Mouse (Mus musculus) kidney, embryonic 14.5 days (tissue): ENCODE data around the gene Tubgcp6. TPM values are rescaled to one million over a fixed set of nuclear protein-coding genes. Genes with fewer than 3 reads are reported as not detected.

Source experiments
- ATAC-seq: fragments of 200-750 bp; cut with Nextera tagmentation; 2 replicates; pipeline ENCODE4 v1.8.0; 2017; ENCODE audit warnings: moderate number of reproducible peaks, mild to moderate bottlenecking, moderate TSS enrichment, moderate library complexity; ENCODE audit not compliant: low FRiP score, low TSS enrichment
- H3K27ac ChIP-seq: fragments of 300-500 bp; sonication (generic); 2 replicates; pipeline ENCODE4 v1.5.1; 2014; ENCODE audit warnings: low read depth, mild to moderate bottlenecking, low read length, moderate library complexity, mixed read lengths
- H3K27me3 ChIP-seq: fragments of 300-500 bp; sonication (generic); 2 replicates; pipeline ENCODE4 v1.6.1; 2014; ENCODE audit warnings: mild to moderate bottlenecking, low read length; ENCODE audit not compliant: control insufficient read depth, insufficient read depth
- H3K36me3 ChIP-seq: fragments of 300-500 bp; sonication (generic); 2 replicates; pipeline ENCODE4 v1.6.1; 2014; ENCODE audit warnings: low read length, mixed read lengths; ENCODE audit not compliant: control insufficient read depth, insufficient read depth
- H3K4me1 ChIP-seq: fragments of 300-500 bp; sonication (generic); 2 replicates; pipeline ENCODE4 v1.6.1; 2014; ENCODE audit warnings: low read length, mixed read lengths; ENCODE audit not compliant: control insufficient read depth, insufficient read depth
- H3K4me2 ChIP-seq: fragments of 300-500 bp; sonication (generic); replicated peaks from 2 replicates; pipeline ENCODE4 v1.6.1; 2014; ENCODE audit warnings: low read depth, mild to moderate bottlenecking, low read length
- H3K4me3 ChIP-seq: fragments of 300-500 bp; sonication (generic); 2 replicates; pipeline ENCODE4 v1.5.1; 2014; ENCODE audit warnings: mild to moderate bottlenecking, low read length
- H3K9ac ChIP-seq: fragments of 300-500 bp; sonication (generic); 2 replicates; pipeline ENCODE4 v1.6.1; 2014; ENCODE audit warnings: low read depth, mild to moderate bottlenecking, low read length, moderate library complexity
- H3K9me3 ChIP-seq: fragments of 300-500 bp; sonication (generic); 2 replicates; pipeline ENCODE4 v1.6.1; 2016; ENCODE audit warnings: low read length; ENCODE audit not compliant: control insufficient read depth
- WGBS: fragments of 180-500 bp; shearing (Covaris S2); extraction: QIAGEN DNeasy Blood & Tissue Kit; methylation state at CpG from one replicate; pipeline ENCODE4 v1.1.7; 2014; 5-methylcytosine and 5-hydroxymethylcytosine counted together
- polyA plus RNA-seq: library from polyadenylated mRNA; unstranded; fragments of >200 nt; fragmentation: Nextera tagmentation; extraction: Ambion mirVana; gene quantifications from 2 replicates; pipeline ENCODE4 v1.2.1, GENCODE M21; 2014

Tubgcp6 gene
- polyA plus RNA-seq, 1 experiment from 2014 or later = 21.0 TPM

DNA sequence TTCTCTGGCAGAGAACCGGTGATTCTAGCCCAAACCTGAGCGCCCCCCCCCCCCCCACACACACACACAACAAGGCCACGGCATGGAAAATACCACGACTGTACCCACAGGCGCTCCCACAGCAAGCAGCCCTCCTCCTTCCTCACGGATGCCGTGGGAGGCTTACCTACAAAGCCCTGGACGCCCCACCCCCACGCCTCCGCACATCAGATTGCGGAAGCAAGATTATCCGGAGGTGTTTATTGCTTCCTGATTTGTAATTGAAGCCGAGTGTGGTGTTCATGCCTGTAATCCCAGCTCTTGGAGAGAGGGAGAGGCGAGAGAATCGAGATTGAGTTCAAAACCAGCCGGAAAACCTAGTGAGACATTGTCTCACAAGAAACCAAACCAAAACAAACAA lies 24.1 kb upstream of the Tubgcp6 start:
- Histone ChIP-seq H3K36me3 (no peaks in the 10 kb centered on the region), H3K4me1 (peaks cover 41% of the 10 kb centered on the region), H3K9ac (peak overlapping the region; percentile 35), H3K4me2 (peak overlapping the region; percentile 62), H3K9me3 (no peaks in the 10 kb centered on the region), H3K27ac (no peak overlapping the region), H3K27me3 (peaks cover 11% of the 10 kb centered on the region; the same call in 1 of the 2 replicates), H3K4me3 (peak overlapping the region; percentile 35)
- WGBS = 2% methylated on average over 16 of the region's 16 CpGs
- ATAC-seq = no peak

DNA sequence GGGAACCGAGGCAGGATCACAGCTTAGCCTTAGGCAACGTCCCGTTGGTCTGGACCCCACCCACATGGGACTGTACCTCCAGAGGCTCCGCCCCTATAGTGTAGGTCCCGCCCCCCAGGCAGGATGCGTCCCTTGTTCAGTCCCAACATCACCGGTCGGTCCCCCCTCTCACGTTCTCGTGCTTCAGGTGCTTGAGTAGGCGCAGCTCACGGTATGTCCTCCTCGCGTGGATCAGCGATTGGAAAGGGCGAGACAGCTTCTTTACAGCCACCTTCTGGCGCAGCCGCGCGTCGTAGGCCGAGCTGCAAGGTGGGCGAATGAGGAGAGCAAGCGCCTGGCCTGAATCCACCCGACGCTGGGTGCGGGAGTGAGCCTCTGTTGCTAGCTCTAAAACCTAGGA lies 23.6 kb upstream of the Tubgcp6 start:
- peak overlapping the region; percentile 62 for H3K4me2 ChIP-seq
- no peaks in the 10 kb centered on the region for H3K36me3 ChIP-seq
- 1% methylated on average over 27 of the region's 27 CpGs for WGBS
- peaks cover 46% of the 10 kb centered on the region for H3K4me1 ChIP-seq
- H3K4me3 ChIP-seq = peak overlapping the region; percentile 35
- H3K9me3 ChIP-seq = no peaks in the 10 kb centered on the region
- H3K27ac ChIP-seq = no peak overlapping the region
- H3K27me3 ChIP-seq = peaks cover 11% of the 10 kb centered on the region; the same call in 1 of the 2 replicates
- peak; percentile 50 for ATAC-seq
- peak overlapping the region; percentile 35 for H3K9ac ChIP-seq

DNA sequence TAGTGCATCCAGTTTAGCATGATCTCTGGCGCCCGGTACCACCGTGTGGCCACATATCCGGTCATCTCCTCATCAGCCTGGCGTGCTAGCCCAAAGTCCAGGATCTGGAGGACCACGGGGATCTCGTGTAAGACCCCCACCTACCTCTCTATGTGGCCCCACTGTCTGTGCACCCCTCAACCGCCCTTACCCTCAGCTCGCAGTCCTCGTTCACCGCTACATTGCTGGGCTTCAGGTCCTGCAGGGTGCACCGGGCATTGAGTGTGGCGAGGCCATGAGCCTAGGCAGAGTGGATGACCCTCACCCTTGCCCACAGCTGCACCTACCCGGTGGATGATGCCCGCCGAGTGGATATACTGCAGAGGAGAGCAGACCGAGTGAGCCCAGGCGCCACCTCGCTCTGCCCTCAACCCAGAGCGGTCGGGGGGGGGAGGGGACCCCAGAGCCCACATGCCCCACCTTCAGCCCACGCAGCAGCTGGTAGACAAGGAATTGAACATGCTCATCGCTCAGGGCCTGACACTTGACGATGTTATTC lies 23.0 kb upstream of the Tubgcp6 start:
- 74% methylated on average over 24 of the region's 24 CpGs for WGBS
- H3K4me3 ChIP-seq = peak overlapping the region; percentile 35; the same call in 1 of the 2 replicates
- H3K36me3 ChIP-seq = no peaks in the 10 kb centered on the region
- no peak overlapping the region for H3K9ac ChIP-seq
- H3K27me3 ChIP-seq = peaks cover 12% of the 10 kb centered on the region; the same call in 1 of the 2 replicates
- no peak overlapping the region for H3K27ac ChIP-seq
- no peak for ATAC-seq
- H3K4me1 ChIP-seq = peaks cover 52% of the 10 kb centered on the region
- peak overlapping the region; percentile 62 for H3K4me2 ChIP-seq
- no peaks in the 10 kb centered on the region for H3K9me3 ChIP-seq

DNA sequence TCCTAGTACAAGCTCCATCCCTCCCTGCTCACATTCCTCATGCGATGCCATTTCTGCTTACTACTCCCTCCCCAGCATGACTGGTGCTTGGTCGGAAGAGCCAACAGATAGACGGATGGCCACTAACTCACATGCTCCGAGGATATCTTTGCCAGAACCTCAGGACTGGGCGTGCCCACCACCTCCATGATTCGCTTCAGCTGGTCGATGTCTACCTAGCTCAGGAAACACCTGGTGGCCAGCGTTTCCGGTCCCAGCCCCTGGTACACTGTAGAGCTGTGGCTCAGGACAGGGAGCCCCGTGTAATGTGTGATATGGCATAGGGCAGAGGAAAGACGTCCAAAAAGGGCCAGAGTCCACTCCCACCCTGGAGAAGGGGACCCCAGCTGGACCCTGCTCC lies 22.1 kb upstream of the Tubgcp6 start:
- Histone ChIP-seq H3K9me3 (no peaks in the 10 kb centered on the region), H3K4me1 (peaks cover 54% of the 10 kb centered on the region), H3K27ac (no peak overlapping the region), H3K4me2 (no peak overlapping the region), H3K4me3 (no peak overlapping the region), H3K27me3 (peaks cover 18% of the 10 kb centered on the region), H3K36me3 (no peaks in the 10 kb centered on the region), H3K9ac (no peak overlapping the region)
- ATAC-seq = no peak
- 88% methylated on average over 11 of the region's 11 CpGs for WGBS

DNA sequence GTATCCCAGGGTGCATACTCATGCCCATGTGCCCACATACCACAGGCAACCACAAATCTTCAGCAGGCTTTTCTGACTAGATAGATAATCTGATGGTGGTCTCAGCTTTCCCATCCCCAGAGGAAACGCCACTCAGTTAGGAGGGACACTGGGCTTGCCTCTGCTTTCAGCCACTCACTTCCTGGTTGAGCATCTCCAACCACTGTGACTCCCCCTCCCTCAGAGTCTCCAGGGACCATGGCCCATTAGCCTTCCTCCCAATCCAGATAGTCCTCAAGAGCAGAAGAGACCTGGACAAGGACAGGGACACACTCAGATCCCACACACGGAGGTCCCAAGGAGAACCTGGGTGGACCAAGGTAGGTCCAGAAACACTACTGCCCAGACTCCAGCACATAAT lies 20.2 kb upstream of the Tubgcp6 start:
- ATAC-seq = no peak
- Histone ChIP-seq H3K36me3 (no peaks in the 10 kb centered on the region), H3K27ac (no peak overlapping the region), H3K9me3 (no peaks in the 10 kb centered on the region), H3K27me3 (peaks cover 18% of the 10 kb centered on the region), H3K4me3 (no peak overlapping the region), H3K4me1 (peaks cover 48% of the 10 kb centered on the region), H3K9ac (no peak overlapping the region), H3K4me2 (no peak overlapping the region)
- 72% methylated on average over 2 of the region's 2 CpGs for WGBS

DNA sequence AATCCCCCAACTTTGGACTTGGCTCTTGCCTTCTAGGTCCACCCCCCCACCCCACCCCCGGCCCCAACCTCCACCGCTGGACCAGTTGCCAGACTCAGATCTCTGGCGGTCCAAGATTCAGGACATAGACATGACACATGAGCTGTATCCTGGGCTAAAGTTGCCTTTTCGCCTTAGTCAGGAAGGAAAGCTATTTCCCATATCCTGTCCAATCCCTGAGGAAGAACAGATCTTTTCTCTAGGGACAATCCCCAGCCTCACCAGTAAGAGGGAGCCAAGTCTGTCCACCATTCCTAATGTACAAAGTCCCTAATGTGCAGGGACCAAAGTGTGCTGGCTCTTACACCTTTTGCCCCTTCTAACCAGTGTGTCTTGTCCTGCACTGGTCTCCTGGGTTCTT lies 19.0 kb upstream of the Tubgcp6 start:
- Histone ChIP-seq H3K4me2 (no peak overlapping the region), H3K27me3 (peaks cover 14% of the 10 kb centered on the region), H3K9ac (no peak overlapping the region), H3K27ac (no peak overlapping the region), H3K36me3 (no peaks in the 10 kb centered on the region), H3K9me3 (no peaks in the 10 kb centered on the region), H3K4me3 (no peak overlapping the region), H3K4me1 (peaks cover 36% of the 10 kb centered on the region)
- ATAC-seq = no peak
- WGBS = 42% methylated on average over 4 of the region's 4 CpGs

DNA sequence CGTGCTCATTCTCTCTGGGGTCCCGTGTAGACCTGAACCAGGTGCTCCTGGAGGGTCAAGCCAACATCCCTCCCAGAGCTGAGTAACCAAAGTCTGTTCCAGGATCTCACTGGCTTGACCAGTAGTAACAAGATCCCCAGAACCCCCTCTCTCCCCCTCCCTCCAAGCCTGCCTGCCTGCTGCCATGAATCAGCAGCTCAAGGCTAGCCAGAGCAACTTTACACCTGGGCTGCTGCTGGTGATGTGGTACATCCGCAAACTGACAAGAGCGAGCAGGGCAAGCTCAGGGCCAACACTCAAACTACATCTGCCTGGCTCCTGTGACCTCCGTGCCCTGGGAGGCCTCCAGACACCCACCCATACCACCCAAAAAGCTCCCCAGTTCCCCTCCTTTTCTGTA lies 18.5 kb upstream of the Tubgcp6 start:
- peaks cover 13% of the 10 kb centered on the region for H3K27me3 ChIP-seq

DNA sequence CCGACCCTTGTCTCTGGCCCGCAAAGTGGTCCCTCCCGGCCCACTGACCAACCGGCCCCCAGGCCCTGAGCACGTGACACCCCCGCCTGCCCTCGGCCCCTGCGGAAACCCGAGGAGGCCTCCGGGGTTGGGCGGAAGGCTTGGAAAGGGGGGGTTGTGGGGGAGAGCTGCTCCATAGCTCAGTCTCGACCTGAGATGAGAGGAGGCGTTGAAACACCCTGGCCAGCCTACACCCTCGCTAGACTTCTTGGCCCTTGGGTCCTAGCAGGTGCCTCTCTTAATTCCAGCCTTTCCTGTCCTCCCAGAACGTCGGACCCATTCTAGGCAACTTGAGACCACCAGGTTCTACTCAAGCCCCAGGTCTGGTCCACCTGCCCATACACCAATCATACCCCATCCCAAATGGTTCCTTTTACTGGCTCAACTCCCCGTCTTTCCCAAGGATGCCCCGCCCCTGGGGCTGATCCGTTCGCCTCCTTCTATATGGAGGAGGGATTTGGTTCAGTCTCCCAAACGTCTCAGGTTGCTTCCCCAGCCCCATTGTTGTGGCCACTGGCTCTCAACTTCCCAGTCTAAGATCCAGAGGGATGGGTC lies 17.8 kb upstream of the Tubgcp6 start, which contains the start of gene Mapk12:
TSS of gene Mapk12 (minus strand) at position 45 of the 594 bp plus-strand sequence.
- peak within 1 kb of the TSS; percentile 60 for H3K4me3 ChIP-seq
- under 1% methylated on average over 21 of the region's 21 CpGs for WGBS
- no peaks in the 10 kb centered on the region for H3K36me3 ChIP-seq
- peaks cover 28% of the 10 kb centered on the region for H3K4me1 ChIP-seq
- peak within 1 kb of the TSS; percentile 68 for H3K9ac ChIP-seq
- H3K9me3 ChIP-seq = no peaks in the 10 kb centered on the region
- H3K27me3 ChIP-seq = peaks cover 7% of the 10 kb centered on the region; the same call in 1 of the 2 replicates
- H3K27ac ChIP-seq = no peak within 1 kb of the TSS; the same call in 1 of the 2 replicates
- peak; percentile 82 for ATAC-seq
- H3K4me2 ChIP-seq = peak within 1 kb of the TSS; percentile 96

More for the DNA sequence above, 18.5 kb upstream of the Tubgcp6 start:
- peaks cover 31% of the 10 kb centered on the region for H3K4me1 ChIP-seq
- no peaks in the 10 kb centered on the region for H3K9me3 ChIP-seq
- H3K4me3 ChIP-seq = no peak overlapping the region
- peak overlapping the region; percentile 96; the same call in 1 of the 2 replicates for H3K4me2 ChIP-seq
- 13% methylated on average over 5 of the region's 5 CpGs for WGBS
- no peak overlapping the region for H3K27ac ChIP-seq
- H3K36me3 ChIP-seq = no peaks in the 10 kb centered on the region
- ATAC-seq = peak; percentile 39
- H3K9ac ChIP-seq = no peak overlapping the region

DNA sequence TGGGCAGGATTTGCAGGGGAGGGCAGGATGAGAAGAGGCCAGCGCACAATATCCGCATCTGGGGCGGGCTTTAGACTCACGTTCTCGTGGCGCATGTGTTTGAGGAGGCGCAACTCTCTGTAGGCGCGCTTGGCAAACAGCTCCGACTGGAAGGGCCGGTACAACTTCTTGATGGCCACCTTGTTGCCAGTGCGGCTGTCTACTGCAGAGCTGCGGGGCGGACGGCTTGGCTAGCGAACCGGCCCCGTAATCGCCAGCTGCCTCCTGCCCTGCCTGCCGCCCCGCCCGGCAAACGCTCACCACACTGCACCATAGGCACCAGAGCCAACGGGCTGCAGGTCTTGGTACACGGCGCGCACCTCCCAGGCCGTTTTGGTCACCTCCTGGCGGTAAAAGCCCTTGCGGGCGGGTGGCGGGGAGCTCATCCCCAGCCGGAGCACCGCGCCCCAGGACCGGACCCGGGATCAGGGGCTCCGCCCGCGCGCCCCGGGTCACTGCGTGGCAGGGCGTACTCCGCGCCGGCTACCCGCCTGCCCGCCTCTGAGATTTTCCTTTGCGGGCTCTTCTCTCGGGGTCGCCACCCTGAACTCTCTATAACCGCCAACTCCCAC lies 17.2 kb upstream of the Tubgcp6 start:
- peak; percentile 13 for ATAC-seq
- H3K27me3 ChIP-seq = peaks cover 7% of the 10 kb centered on the region; the same call in 1 of the 2 replicates
- peak overlapping the region; percentile 60 for H3K4me3 ChIP-seq

More for the DNA sequence above, 17.2 kb upstream of the Tubgcp6 start:
- Histone ChIP-seq H3K36me3 (no peaks in the 10 kb centered on the region), H3K4me1 (peaks cover 28% of the 10 kb centered on the region), H3K4me2 (peak overlapping the region; percentile 96), H3K9me3 (no peaks in the 10 kb centered on the region), H3K27ac (no peak overlapping the region; the same call in 1 of the 2 replicates), H3K9ac (peak overlapping the region; percentile 68)
- under 1% methylated on average over 52 of the region's 53 CpGs for WGBS
